Mouse (Mus musculus) stomach, embryonic 16.5 days (tissue): Measurements from ENCODE around the gene Tmbim4. TPM values are rescaled to one million over a fixed set of nuclear protein-coding genes. Genes with fewer than 3 reads are reported as not detected.
A peak's percentile ranks its signal among the peaks of the same experiment; 100 is the strongest.

Experiments used
- ATAC-seq: fragments of 200-750 bp; cut with Nextera tagmentation; 2 replicates; pipeline ENCODE4 v1.8.0; 2017; ENCODE audit warnings: moderate number of reproducible peaks, moderate TSS enrichment; ENCODE audit not compliant: insufficient read depth, low FRiP score
- H3K27ac ChIP-seq: fragments of 300-500 bp; sonication (generic); 2 replicates; pipeline ENCODE4 v1.5.1; 2014; ENCODE audit warnings: low read length
- H3K27me3 ChIP-seq: fragments of 300-500 bp; sonication (generic); 2 replicates; pipeline ENCODE4 v1.6.1; 2014; ENCODE audit warnings: low read length, control low read depth, mixed read lengths; ENCODE audit not compliant: control insufficient read depth, insufficient read depth
- H3K36me3 ChIP-seq: fragments of 300-500 bp; sonication (generic); 2 replicates; pipeline ENCODE4 v1.6.1; 2014; ENCODE audit warnings: low read length; ENCODE audit not compliant: control insufficient read depth, insufficient read depth
- H3K4me1 ChIP-seq: fragments of 300-500 bp; sonication (generic); 2 replicates; pipeline ENCODE4 v1.6.1; 2014; ENCODE audit warnings: low read length, control low read depth, mixed read lengths; ENCODE audit not compliant: control insufficient read depth, insufficient read depth
- H3K4me2 ChIP-seq: fragments of 300-500 bp; sonication (generic); 2 replicates; pipeline ENCODE4 v1.6.1; 2014; ENCODE audit warnings: low read depth, low read length, mixed read lengths
- H3K4me3 ChIP-seq: fragments of 300-500 bp; sonication (generic); replicated peaks from 2 replicates; pipeline ENCODE4 v1.5.1; 2014; ENCODE audit warnings: mild to moderate bottlenecking, low read length
- H3K9ac ChIP-seq: fragments of 300-500 bp; sonication (generic); 2 replicates; pipeline ENCODE4 v1.6.1; 2014; ENCODE audit warnings: low read length
- H3K9me3 ChIP-seq: fragments of 300-500 bp; sonication (generic); replicated peaks from 2 replicates; pipeline ENCODE4 v1.6.1; 2016; ENCODE audit warnings: low read length, control low read depth; ENCODE audit not compliant: control insufficient read depth
- WGBS: fragments of 180-500 bp; shearing (Covaris S2); extraction: QIAGEN DNeasy Blood & Tissue Kit; methylation state at CpG from one replicate; pipeline ENCODE4 v1.1.7; 2014; 5-methylcytosine and 5-hydroxymethylcytosine counted together
- polyA plus RNA-seq: library from polyadenylated mRNA; unstranded; fragments of >200 nt; fragmentation: Nextera tagmentation; extraction: Ambion mirVana; gene quantifications from 2 replicates; pipeline ENCODE4 v1.2.1, GENCODE M21; 2015

Gene Tmbim4
- polyA plus RNA-seq, 1 experiment from 2014 or later: 126 TPM

GRCm38 (mm10) chr10:120189782-120190181, 11.6 kb upstream of the Tmbim4 start:
- H3K9ac ChIP-seq: no peak overlapping the region
- H3K9me3 ChIP-seq: no peaks in the 10 kb centered on the region
- H3K27me3 ChIP-seq: no peaks in the 10 kb centered on the region
- no peak overlapping the region for H3K27ac ChIP-seq
- no peaks in the 10 kb centered on the region for H3K4me1 ChIP-seq
- no peak overlapping the region for H3K4me2 ChIP-seq
- no peak for ATAC-seq
- no peak overlapping the region for H3K4me3 ChIP-seq
- WGBS: 39% methylated on average over 6 of the region's 6 CpGs
- H3K36me3 ChIP-seq: no peaks in the 10 kb centered on the region

- no peaks in the 10 kb centered on the region for H3K4me1 ChIP-seq
- no peaks in the 10 kb centered on the region for H3K9me3 ChIP-seq
- H3K27ac ChIP-seq: no peak overlapping the region
- ATAC-seq: no peak
- H3K4me3 ChIP-seq: no peak overlapping the region
- H3K9ac ChIP-seq: no peak overlapping the region
- no peaks in the 10 kb centered on the region for H3K36me3 ChIP-seq
- no peak overlapping the region for H3K4me2 ChIP-seq
- no peaks in the 10 kb centered on the region for H3K27me3 ChIP-seq
- WGBS: 73% methylated on average over 6 of the region's 6 CpGs
Observed at GRCm38 (mm10) chr10:120191165-120191564, 10.2 kb upstream of the Tmbim4 start.

GRCm38 (mm10) chr10:120192278-120192677, 9.1 kb upstream of the Tmbim4 start:
- Histone ChIP-seq H3K4me1 (no peaks in the 10 kb centered on the region), H3K27ac (no peak overlapping the region), H3K36me3 (no peaks in the 10 kb centered on the region), H3K4me3 (no peak overlapping the region), H3K27me3 (no peaks in the 10 kb centered on the region), H3K9me3 (no peaks in the 10 kb centered on the region), H3K4me2 (no peak overlapping the region), H3K9ac (no peak overlapping the region)
- WGBS: 82% methylated on average over 4 of the region's 4 CpGs
- ATAC-seq: no peak

GRCm38 (mm10) chr10:120193255-120193654, 8.1 kb upstream of the Tmbim4 start:
- WGBS: 86% methylated on average over 8 of the region's 8 CpGs
- Histone ChIP-seq H3K9ac (no peak overlapping the region), H3K36me3 (no peaks in the 10 kb centered on the region), H3K27me3 (no peaks in the 10 kb centered on the region), H3K27ac (no peak overlapping the region), H3K4me1 (no peaks in the 10 kb centered on the region), H3K4me3 (no peak overlapping the region), H3K4me2 (no peak overlapping the region), H3K9me3 (no peaks in the 10 kb centered on the region)
- ATAC-seq: no peak

- Histone ChIP-seq H3K4me3 (no peak overlapping the region), H3K27ac (no peak overlapping the region), H3K9me3 (no peaks in the 10 kb centered on the region), H3K4me1 (no peaks in the 10 kb centered on the region), H3K4me2 (no peak overlapping the region), H3K9ac (no peak overlapping the region), H3K36me3 (no peaks in the 10 kb centered on the region), H3K27me3 (peaks cover 5% of the 10 kb centered on the region; the same call in 1 of the 2 replicates)
- ATAC-seq: no peak
- 73% methylated on average over 14 of the region's 14 CpGs for WGBS
Observed at GRCm38 (mm10) chr10:120197061-120197835, 4.1 kb upstream of the Tmbim4 start.

GRCm38 (mm10) chr10:120201961-120202402, 592 bp downstream of the Tmbim4 start, which contains the start of gene Irak3:
TSS of gene Irak3 (minus strand) at chr10:120202130.
- Histone ChIP-seq H3K36me3 (no peaks in the 10 kb centered on the region), H3K27ac (peak within 1 kb of the TSS; percentile 5; the same call in 1 of the 2 replicates), H3K4me3 (peak within 1 kb of the TSS; percentile 61), H3K27me3 (peaks cover 5% of the 10 kb centered on the region; the same call in 1 of the 2 replicates), H3K4me1 (no peaks in the 10 kb centered on the region), H3K9ac (peak within 1 kb of the TSS; percentile 68), H3K4me2 (peak within 1 kb of the TSS; percentile 76), H3K9me3 (no peaks in the 10 kb centered on the region)
- ATAC-seq: no peak
- WGBS: 2% methylated on average over 13 of the region's 13 CpGs

- H3K4me2 ChIP-seq: peak overlapping the region; percentile 76
- H3K9me3 ChIP-seq: no peaks in the 10 kb centered on the region
- H3K36me3 ChIP-seq: no peaks in the 10 kb centered on the region
- WGBS: 65% methylated on average over 16 of the region's 16 CpGs
- no peak overlapping the region for H3K27ac ChIP-seq
- no peaks in the 10 kb centered on the region for H3K4me1 ChIP-seq
- H3K9ac ChIP-seq: no peak overlapping the region
- no peak for ATAC-seq
- peaks cover 5% of the 10 kb centered on the region; the same call in 1 of the 2 replicates for H3K27me3 ChIP-seq
- H3K4me3 ChIP-seq: peak overlapping the region; percentile 61; the same call in 1 of the 2 replicates
Observed at GRCm38 (mm10) chr10:120202467-120203250, 1.3 kb downstream of the Tmbim4 start.

- peaks cover 4% of the 10 kb centered on the region; the same call in 1 of the 2 replicates for H3K4me1 ChIP-seq
- H3K27me3 ChIP-seq: peaks cover 5% of the 10 kb centered on the region; the same call in 1 of the 2 replicates
- no peak for ATAC-seq
- H3K4me2 ChIP-seq: no peak overlapping the region
- H3K9ac ChIP-seq: no peak overlapping the region
- no peak overlapping the region; the same call in 1 of the 2 replicates for H3K27ac ChIP-seq
- H3K36me3 ChIP-seq: no peaks in the 10 kb centered on the region
- H3K4me3 ChIP-seq: no peak overlapping the region
- no peaks in the 10 kb centered on the region for H3K9me3 ChIP-seq
- 75% methylated on average over 13 of the region's 13 CpGs for WGBS
Observed at GRCm38 (mm10) chr10:120204591-120205210, 3.3 kb downstream of the Tmbim4 start.
